In genomic region chr6:84010303-84011225, GRCm38 (mm10) we compare ENCODE assay signal across 8 mouse cellular contexts. TPM values are rescaled to one million over a fixed set of nuclear protein-coding genes. Genes with fewer than 3 reads are reported as not detected.
DNase-seq lines count a peak whose midpoint lies in the region; ATAC-seq and TF ChIP-seq lines count a peak whose summit lies in the region.

No protein-coding gene starts in this region.

- no peaks in the 10 kb centered on the region for H3K9me3 ChIP-seq in hindbrain, postnatal 0 days (ENCODE audit: low read length)
- no peaks in the 10 kb centered on the region for H3K9me3 ChIP-seq in midbrain, embryonic 13.5 days

- no peak overlapping the region for H3K4me2 ChIP-seq in hindbrain, postnatal 0 days (ENCODE audit: low read depth, low read length)
- peak overlapping the region; percentile 17; the same call in 1 of the 2 replicates for H3K4me2 ChIP-seq in midbrain, embryonic 13.5 days (replicated peaks)

- H3K27me3 ChIP-seq in testis, adult 2 months (ENCODE audit: control insufficient read depth, insufficient read depth, low read length) = peaks cover 3% of the 10 kb centered on the region; the same call in 1 of the 2 replicates
- no peaks in the 10 kb centered on the region for H3K27me3 ChIP-seq in hindbrain, postnatal 0 days (ENCODE audit: insufficient read depth, low read length)
- H3K27me3 ChIP-seq in midbrain, embryonic 13.5 days = peaks cover 10% of the 10 kb centered on the region

- no peaks in the 10 kb centered on the region for H3K36me3 ChIP-seq in testis, adult 2 months (ENCODE audit: control insufficient read depth, insufficient read depth, low read length)
- no peaks in the 10 kb centered on the region for H3K36me3 ChIP-seq in hindbrain, postnatal 0 days (ENCODE audit: insufficient read depth, low read length)
- H3K36me3 ChIP-seq in midbrain, embryonic 13.5 days = no peaks in the 10 kb centered on the region

- no peak overlapping the region for H3K9ac ChIP-seq in hindbrain, postnatal 0 days (replicated peaks; ENCODE audit: low read length)
- H3K9ac ChIP-seq in midbrain, embryonic 13.5 days (replicated peaks) = no peak overlapping the region

- no peak overlapping the region for H3K27ac ChIP-seq in testis, adult 2 months (ENCODE audit: control insufficient read depth, insufficient read depth, low read depth, low read length)
- H3K27ac ChIP-seq in hindbrain, postnatal 0 days = no peak overlapping the region; the same call in 1 of the 2 replicates
- H3K27ac ChIP-seq in midbrain, embryonic 13.5 days = peak overlapping the region; percentile 11; the same call in 1 of the 2 replicates

- H3K4me1 ChIP-seq in testis, adult 2 months (ENCODE audit: control insufficient read depth, insufficient read depth, low read length) = peaks cover 4% of the 10 kb centered on the region
- peaks cover 17% of the 10 kb centered on the region for H3K4me1 ChIP-seq in hindbrain, postnatal 0 days (ENCODE audit: insufficient read depth, low read length)
- H3K4me1 ChIP-seq in midbrain, embryonic 13.5 days (replicated peaks) = peaks cover 29% of the 10 kb centered on the region

- peak overlapping the region; percentile 19 for H3K4me3 ChIP-seq in testis, adult 2 months (ENCODE audit: control insufficient read depth, low read depth, low read length)
- H3K4me3 ChIP-seq in hindbrain, postnatal 0 days (ENCODE audit: low read length) = no peak overlapping the region
- no peak overlapping the region for H3K4me3 ChIP-seq in midbrain, embryonic 13.5 days (replicated peaks)

- ATAC-seq in hindbrain, postnatal 0 days = peak; percentile 55; the same call in 1 of the 2 replicates
- ATAC-seq in midbrain, embryonic 13.5 days = peak; percentile 57

- no peak for TF ChIP-seq CTCF in testis, adult 2 months (IDR thresholded peaks at IDR 0.05; ENCODE audit: control insufficient read depth, insufficient read depth, insufficient replicate concordance, low read depth, low read length)
- TF ChIP-seq CTCF in hindbrain, postnatal 0 days (IDR thresholded peaks at IDR 0.05; ENCODE audit: low read depth) = no peak

- 31% methylated on average over 8 of the region's 8 CpGs for WGBS in hindbrain, postnatal 0 days
- WGBS in midbrain, embryonic 13.5 days = 46% methylated on average over 8 of the region's 8 CpGs

- TF ChIP-seq POLR2A in testis, adult 2 months (IDR thresholded peaks at IDR 0.05; ENCODE audit: control insufficient read depth, low read depth, low read length) = no peak

- no peak for DNase-seq in testis, postnatal 10 days (ENCODE audit: low spot score)
- DNase-seq in gastrocnemius, postnatal 10 days = peak; percentile 62
- peak; percentile 49 for DNase-seq in hindbrain, postnatal 0 days (ENCODE audit: low spot score)
- no peak for DNase-seq in thymus, postnatal 36 days
- DNase-seq in frontal cortex, postnatal 25 days (ENCODE audit: low spot score in 2 of 2) = no peak
- DNase-seq in cerebellum, postnatal 4 days (ENCODE audit: low spot score in 2 of 2) = no peak

RNA-seq across cellular contexts. Expression of gene Dysf, which starts 2.2 kb away (rescaled TPM):
- 1.7 and 2.1 TPM in 2 replicates for polyA plus RNA-seq in testis, adult 2 months (2012; rRNA removed)
- 100 to 1,000 TPM; 111 to 117 TPM for total RNA-seq in gastrocnemius, postnatal 10 days (2021)
- 1.9 and 2.4 TPM in 2 replicates for total RNA-seq in hindbrain, postnatal 0 days (2014; rRNA removed)
- polyA plus RNA-seq in hindbrain, postnatal 0 days (2015; fragmentation: Nextera tagmentation; extraction: Ambion mirVana) = 1.6 and 2.0 TPM in 2 replicates
- polyA plus RNA-seq in midbrain, embryonic 13.5 days (2015; fragmentation: Nextera tagmentation; extraction: Ambion mirVana) = 2.0 and 2.6 TPM in 2 replicates

Comparison
In these comparisons a context has a peak if more than half of its experiments do, and no peak if none do; other contexts are left out.
1. DNase-seq: peak in gastrocnemius, postnatal 10 days (single experiment) and hindbrain, postnatal 0 days (single experiment); none in testis, postnatal 10 days (single experiment), thymus, postnatal 36 days (0 of 2), frontal cortex, postnatal 25 days (0 of 2) and cerebellum, postnatal 4 days (0 of 2).